Mouse (Mus musculus): ENCODE results near the gene 9230104L09Rik.

9230104L09Rik gene

DNA sequence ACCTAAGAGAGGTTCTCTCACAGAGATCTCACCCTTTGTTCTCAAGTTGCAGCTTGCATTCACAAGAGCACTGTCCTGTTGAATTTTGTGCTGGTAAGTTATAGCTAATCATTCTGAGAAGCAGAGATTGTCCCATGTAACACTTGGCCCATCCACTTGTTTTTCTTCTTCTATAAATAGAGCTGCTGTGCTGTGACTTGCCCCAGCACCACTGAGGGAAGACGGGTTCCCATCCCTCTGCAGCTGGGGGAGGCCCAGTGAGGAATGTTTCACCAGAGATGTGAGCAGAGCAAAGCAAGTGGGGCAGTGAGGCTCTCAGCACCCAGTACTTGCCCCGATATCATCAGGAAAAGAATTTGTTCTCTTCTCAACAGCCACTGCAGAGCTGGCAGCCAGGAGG, at the start of gene 9230104L09Rik:
9230104L09Rik (minus strand) TSS at position 73 of the 400 bp plus-strand sequence.
- no peak for DNase-seq (ENCODE audit: low spot score)

DNA sequence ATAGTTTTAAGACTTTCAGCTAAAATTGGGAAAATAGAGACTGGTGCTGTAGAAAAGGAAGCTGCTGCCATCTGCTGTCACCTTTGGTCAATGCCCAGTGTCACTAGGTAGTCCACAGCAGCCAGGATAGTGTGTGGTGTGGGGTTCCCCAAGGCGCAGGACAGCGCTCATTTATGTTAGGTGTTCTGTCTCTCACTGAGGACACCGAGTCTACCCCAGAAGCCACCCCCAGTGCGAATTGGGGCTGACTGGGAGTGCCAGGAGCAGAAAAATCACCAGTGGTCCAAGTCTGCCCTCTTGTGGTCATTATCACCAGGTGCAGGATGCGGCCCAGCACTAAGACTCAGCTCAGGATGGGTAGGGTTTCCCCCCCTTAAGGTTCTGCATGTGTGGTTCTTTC, 37.4 kb upstream of the 9230104L09Rik start:
- DNase-seq (ENCODE audit: low spot score): peak; percentile 61

DNA sequence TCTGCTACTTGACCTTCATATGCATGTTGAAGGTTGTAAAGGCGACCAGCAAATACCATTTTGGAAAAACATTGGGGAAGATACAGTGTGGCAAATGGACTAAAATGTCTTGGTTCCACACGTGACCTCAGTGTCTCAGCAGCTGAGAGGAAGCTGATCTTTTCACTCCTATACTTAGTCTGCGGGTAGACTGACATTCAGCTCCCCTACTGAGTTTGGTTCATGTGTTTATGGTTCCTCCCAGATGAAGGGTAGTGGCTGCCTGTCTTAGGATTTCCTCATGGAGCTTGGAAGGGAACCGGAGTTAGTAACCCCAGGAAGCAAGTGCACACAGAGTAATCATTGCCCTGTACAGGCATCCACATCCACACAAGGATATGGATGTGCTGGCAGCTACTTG, 35.5 kb upstream of the 9230104L09Rik start:
- DNase-seq (ENCODE audit: low spot score): no peak

DNA sequence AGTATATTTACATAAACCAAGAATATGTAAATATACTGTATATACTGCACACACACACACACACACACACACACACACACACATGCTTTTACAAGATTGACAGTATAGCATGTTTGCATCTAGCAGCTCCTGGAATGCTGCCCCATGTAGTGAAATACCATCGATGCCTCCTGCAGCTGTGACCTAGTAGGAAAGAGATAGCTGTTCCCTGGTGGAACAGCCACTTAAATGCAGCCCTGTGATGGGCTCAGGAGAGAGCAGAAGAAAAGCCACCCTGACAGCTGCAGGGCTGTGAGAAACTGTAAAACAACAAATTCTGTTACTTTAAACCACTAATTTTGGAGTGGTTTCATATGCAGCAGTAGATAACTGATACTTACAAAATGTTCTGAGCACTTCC, 31.4 kb upstream of the 9230104L09Rik start:
- DNase-seq (ENCODE audit: low spot score): no peak

DNA sequence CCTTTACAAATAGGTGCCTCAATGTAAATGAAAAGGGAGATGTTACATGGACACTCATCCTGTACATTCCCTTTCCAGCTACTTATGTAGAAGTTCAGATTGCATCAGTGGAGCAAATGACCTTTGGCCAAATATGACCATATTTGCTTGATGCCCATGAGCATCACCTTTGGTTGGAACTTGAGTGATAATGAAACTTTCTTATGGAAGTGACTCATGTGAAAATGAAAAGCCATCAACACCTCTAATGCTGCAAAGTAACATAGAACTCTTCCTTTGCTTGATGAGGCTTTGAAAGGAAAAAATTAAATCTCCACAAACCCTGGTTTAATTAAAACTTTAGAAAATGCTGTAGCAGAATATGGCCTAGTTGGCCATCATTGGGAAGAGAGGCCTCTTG, 28.3 kb upstream of the 9230104L09Rik start:
- no peak for DNase-seq (ENCODE audit: low spot score)

- DNase-seq (ENCODE audit: low spot score): no peak
Measured at GRCm38 (mm10) chr2:148890021-148890851, 25.4 kb upstream of the 9230104L09Rik start.

DNA sequence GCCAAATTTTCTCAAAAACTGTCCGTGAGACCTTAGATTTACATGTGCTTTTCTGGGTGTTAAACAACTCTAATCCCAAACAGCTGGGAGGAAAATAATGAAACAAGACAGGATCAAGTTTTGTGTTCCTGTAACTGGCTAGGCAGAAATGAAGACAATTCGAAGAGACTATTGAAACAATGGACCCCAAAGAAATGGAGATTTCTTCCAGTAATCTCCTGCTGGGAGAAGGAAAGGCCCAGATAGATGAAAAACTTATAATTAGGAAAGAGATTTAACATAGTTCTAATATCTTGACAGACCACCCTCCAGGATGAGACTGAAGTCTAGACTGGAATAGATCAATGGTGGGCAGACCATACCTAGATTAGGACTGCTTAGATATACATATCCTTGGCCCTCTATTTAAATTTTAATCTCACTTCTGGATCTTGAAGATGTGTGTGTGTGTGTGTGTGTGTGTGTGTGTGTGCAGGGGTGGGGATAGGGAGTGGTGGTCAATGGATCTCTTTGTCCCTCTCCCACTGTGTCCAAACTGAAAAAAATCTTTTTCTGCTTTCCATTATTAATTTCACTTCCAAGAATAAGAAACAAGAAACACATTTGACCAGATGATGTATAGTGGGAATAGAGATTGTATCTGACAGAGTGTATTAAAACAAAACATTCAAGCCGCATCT, 24.6 kb upstream of the 9230104L09Rik start:
- no peak for DNase-seq (ENCODE audit: low spot score)

DNA sequence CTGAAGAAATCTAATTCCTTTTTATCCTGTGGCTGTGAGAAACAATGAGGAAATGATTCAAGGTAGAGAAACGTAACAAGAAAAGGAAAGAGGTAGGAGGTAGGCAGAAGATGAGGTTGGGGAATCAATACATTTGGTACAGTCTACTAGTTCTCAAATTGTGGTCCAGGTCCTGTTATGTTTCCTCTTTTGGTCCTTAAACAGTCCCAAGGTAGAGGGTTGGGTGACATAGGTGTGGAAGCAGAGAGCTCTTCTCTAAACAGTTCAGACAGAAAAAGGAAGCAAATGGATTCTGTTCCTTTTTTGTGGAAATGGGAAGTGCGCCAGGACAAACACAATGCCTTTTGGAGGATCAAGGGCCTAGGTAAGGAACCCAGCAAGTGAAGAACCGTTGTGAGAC, 24.0 kb upstream of the 9230104L09Rik start:
- no peak for DNase-seq (ENCODE audit: low spot score)

DNA sequence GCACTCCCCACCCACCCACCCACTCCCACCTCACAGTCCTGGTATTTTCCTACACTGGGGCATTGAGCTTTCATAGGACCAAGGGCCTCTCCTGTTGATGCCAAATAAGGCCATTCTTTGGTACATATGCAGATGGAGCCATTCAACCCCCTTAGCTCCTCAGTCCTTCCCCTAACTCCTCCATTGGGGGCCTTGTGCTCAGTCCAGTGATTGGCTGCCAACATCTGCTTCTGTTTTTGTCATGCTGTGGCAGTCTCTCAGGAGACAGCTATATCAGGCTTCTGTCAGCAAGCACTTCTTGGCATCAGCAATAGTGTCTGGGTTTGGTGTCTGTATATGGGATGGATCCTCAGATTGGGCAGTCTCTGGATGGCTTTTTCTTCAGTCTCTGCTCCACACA, 19.9 kb upstream of the 9230104L09Rik start:
- DNase-seq (ENCODE audit: low spot score): no peak

GRCm38 (mm10) chr2:148879199-148879598, 14.4 kb upstream of the 9230104L09Rik start:
- DNase-seq (ENCODE audit: low spot score): no peak

DNA sequence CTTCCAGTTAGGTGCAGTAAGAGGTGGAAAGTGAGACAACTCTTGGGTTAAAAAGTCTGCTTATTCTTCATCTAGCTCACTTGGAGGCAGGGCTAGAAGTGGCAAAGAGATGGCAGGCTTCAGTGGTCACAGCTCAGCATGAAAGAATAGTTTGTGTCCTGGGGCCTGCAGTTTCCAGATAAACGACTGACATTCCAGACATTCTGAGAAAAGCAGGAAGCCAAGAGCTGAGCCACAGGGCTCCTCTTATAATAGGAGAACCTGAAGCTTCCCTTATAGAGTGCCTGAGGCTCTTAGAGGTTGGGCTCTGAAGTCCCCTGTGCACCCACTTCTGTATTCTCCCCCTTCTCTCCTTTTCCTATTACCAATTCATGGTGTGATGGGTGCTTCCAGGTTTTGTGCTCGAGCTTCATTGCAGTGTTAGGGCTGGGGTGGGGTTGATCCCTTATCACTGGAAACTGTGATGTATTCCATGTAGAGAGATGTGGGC, 13.8 kb upstream of the 9230104L09Rik start:
- DNase-seq (ENCODE audit: low spot score): no peak

DNA sequence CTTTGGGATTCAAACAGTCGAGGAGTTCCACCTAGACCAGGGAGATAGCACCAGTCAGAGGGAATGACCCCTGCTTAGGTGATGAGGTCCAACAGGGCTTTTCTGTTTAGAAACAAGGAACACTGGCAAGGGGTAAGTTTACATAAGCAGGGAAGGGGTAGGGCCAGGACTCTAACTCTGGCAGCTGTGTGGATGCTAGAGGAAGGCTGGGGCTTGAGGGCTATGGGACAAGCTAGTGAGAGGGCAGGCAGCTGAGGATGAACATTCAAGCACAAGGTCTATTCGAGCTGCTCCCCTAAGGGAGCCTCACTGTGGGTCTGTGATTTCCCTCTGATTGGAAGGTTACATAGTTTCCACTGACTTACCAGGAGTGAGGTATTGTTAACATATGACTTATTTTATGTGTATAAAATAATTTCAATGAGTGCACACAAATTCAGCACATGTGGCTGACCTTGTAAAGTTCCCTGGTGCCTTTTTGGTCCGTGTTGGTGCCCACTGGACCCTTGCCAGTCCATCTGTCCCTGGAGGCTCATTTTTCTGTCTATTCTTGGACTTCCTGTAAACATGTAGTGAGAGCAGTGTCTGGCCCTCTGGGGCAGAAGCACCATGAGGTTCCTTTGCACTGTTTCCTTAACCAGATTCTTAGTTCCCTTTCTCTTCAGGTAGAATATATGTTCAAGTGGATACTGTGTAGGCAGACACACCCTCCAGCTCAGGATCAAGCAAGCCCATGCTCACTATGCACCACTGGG, 12.4 kb upstream of the 9230104L09Rik start:
- no peak for DNase-seq (ENCODE audit: low spot score)

GRCm38 (mm10) chr2:148875335-148875811, 10.5 kb upstream of the 9230104L09Rik start, which contains the start of gene Cst3:
Gene Cst3 (minus strand): TSS chr2:148875692.
- peak; percentile 63 for DNase-seq (ENCODE audit: low spot score)

- DNase-seq (ENCODE audit: low spot score): no peak
Measured at GRCm38 (mm10) chr2:148874617-148875334, 9.9 kb upstream of the 9230104L09Rik start.

DNA sequence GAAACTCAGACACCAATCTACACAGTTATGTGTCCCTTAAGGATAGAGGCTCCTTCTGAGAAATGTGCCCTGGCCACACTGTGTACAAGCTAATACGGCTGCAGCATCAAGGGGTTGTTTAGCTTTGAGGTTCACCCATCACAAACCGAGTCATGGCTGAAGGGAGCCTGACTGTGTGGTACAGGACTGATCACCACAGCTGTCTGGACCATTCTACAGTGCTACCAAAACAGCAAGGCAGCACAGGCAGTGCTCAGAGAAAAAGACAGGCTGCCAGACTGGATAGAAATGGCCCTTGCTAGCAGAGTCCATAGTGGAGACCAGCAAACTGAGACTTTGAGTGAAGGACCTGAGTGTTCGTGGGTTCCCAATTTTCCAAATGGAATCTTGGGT, 9.4 kb upstream of the 9230104L09Rik start:
- no peak for DNase-seq (ENCODE audit: low spot score)

DNA sequence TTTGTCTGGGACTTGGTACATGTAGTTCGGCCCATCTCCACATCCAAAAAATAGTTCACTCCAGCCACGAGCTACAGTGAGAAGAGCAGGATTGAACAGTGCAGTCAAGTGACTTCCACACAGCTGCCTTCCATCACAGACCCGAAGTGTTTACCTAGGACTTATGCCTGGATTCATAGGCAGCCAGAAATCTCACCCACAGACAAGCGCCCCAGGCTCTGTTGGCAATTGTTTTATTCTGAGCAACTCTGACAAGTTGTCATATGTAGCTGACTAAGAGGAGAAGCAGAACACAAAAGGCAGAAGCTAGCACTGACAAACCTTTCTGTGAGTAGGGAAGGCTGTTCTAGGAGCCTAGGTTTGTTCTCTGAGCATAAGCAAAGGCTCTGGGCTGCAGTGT, 8.0 kb upstream of the 9230104L09Rik start:
- DNase-seq (ENCODE audit: low spot score): no peak

- DNase-seq (ENCODE audit: low spot score): no peak
Measured at GRCm38 (mm10) chr2:148870526-148870925, 5.7 kb upstream of the 9230104L09Rik start.

DNA sequence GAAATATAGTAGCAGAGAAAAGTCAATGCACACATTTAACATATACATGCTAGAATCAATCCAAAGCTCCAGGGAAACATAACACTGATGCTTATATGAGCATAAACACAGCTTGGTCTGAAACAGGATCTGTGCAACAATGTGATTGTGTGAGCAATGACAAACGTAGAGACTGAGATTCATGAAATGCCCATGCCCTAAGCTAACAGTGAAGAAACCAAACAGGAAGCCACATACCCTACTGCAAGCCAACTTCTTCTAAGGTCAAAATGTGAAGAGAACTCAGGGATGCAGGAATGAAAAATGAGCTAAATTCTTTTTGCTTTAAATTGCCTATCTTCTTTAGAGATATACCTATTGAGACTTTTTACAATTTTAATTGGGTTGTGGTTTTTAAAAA, 4.1 kb upstream of the 9230104L09Rik start:
- DNase-seq (ENCODE audit: low spot score): no peak

- no peak for DNase-seq (ENCODE audit: low spot score)
Measured at GRCm38 (mm10) chr2:148861693-148862092, 3.1 kb downstream of the 9230104L09Rik start.

DNA sequence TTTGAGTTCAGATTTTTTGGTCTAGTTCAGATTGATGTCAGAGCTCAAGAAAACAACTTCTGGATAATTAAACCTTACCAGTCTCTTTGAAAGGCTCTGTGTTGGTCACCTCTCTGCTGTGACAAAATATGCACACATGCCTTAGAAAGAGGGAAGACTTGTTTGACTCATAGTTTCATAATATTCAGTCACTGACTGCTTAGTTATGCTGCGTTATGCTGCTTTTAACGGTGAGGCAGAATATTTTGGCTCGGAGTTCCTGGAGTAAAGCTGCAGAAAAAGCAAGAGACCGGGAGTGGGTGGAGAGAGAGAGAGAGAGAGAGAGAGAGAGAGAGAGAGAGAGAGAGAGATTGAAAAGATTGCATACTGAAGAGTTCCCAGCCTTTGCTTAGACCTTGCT, 3.8 kb downstream of the 9230104L09Rik start:
- DNase-seq (ENCODE audit: low spot score): no peak

- DNase-seq (ENCODE audit: low spot score): no peak
Measured at GRCm38 (mm10) chr2:148857506-148857905, 7.3 kb downstream of the 9230104L09Rik start.
